Comparison of ENCODE assay signal across 13 mouse cellular contexts in genomic region chr1:80091350-80091749, GRCm38 (mm10).
A peak's percentile ranks its signal among the peaks of the same experiment; 100 is the strongest.
DNase-seq lines count a peak whose midpoint lies in the region; ATAC-seq and TF ChIP-seq lines count a peak whose summit lies in the region.
"Had no signal": no experiment of that assay in that cellular context is flagged by ENCODE, and none has a peak within 500 bp of the region (broad histone marks: within the 10 kb centered on the region; RNA-seq: fewer than 3 reads in every experiment).

No protein-coding gene starts in this region.

- DNase-seq in cerebellum, postnatal 10 days = peak; percentile 42 to 49
- no peak for DNase-seq in cerebellum, postnatal 4 days (ENCODE audit: low spot score in 2 of 2)
- peak; percentile 24 for DNase-seq in kidney, postnatal 0 days (ENCODE audit: low spot score)
- DNase-seq in kidney, adult 18-20 months = no peak
- peak; percentile 45 to 60 for DNase-seq in right cerebral cortex, postnatal 10 days (ENCODE audit: low spot score in 2 of 2)
- no peak for DNase-seq in right cerebral cortex, postnatal 25 days
- DNase-seq in testis, postnatal 14 days (ENCODE audit: low spot score) = no peak
- DNase-seq in spleen, adult 12 weeks (ENCODE audit: low spot score) = no peak
- DNase-seq: adrenal gland, postnatal 36 days; cerebellum, postnatal 36 days; layer of hippocampus, adult 9-11 months had no signal

- no peaks in the 10 kb centered on the region for H3K36me3 ChIP-seq in kidney, postnatal 0 days (ENCODE audit: insufficient read depth, low read length)
- H3K36me3 ChIP-seq: heart, embryonic 15.5 days had no signal

- H3K27ac ChIP-seq in kidney, postnatal 0 days = no peak overlapping the region
- H3K27ac ChIP-seq: heart, embryonic 15.5 days had no signal

- no peaks in the 10 kb centered on the region for H3K9me3 ChIP-seq in kidney, postnatal 0 days (replicated peaks; ENCODE audit: low read length)
- H3K9me3 ChIP-seq: heart, embryonic 15.5 days had no signal

- no peak overlapping the region for H3K4me2 ChIP-seq in kidney, postnatal 0 days (ENCODE audit: low read length)
- H3K4me2 ChIP-seq: heart, embryonic 15.5 days; liver, embryonic 11.5 days had no signal

- no peaks in the 10 kb centered on the region for H3K27me3 ChIP-seq in kidney, postnatal 0 days (ENCODE audit: insufficient read depth, low read length)
- H3K27me3 ChIP-seq: heart, embryonic 15.5 days had no signal

- no peaks in the 10 kb centered on the region for H3K4me1 ChIP-seq in kidney, postnatal 0 days (replicated peaks; ENCODE audit: insufficient read depth, low read length)
- H3K4me1 ChIP-seq: heart, embryonic 15.5 days had no signal

- no peak for ATAC-seq in kidney, postnatal 0 days (replicated peaks; ENCODE audit: low FRiP score, low read depth)

- H3K9ac ChIP-seq in kidney, postnatal 0 days (ENCODE audit: low read depth, low read length) = no peak overlapping the region
- H3K9ac ChIP-seq: heart, embryonic 15.5 days had no signal

- H3K4me3 ChIP-seq in kidney, postnatal 0 days (replicated peaks; ENCODE audit: low read depth, low read length) = no peak overlapping the region
- H3K4me3 ChIP-seq: heart, embryonic 15.5 days had no signal

- TF ChIP-seq CTCF in kidney, postnatal 0 days (IDR thresholded peaks at IDR 0.05; ENCODE audit: low read depth) = no peak

- 62% methylated on average over 8 of the region's 8 CpGs for WGBS in kidney, postnatal 0 days

Comparison
In these comparisons a context has a peak if more than half of its experiments do, and no peak if none do; other contexts are left out.
1. DNase-seq: peak in cerebellum, postnatal 10 days (2 of 2), kidney, postnatal 0 days (single experiment) and right cerebral cortex, postnatal 10 days (2 of 2); none in cerebellum, postnatal 4 days (0 of 2), kidney, adult 18-20 months (single experiment), right cerebral cortex, postnatal 25 days (single experiment), testis, postnatal 14 days (single experiment) and spleen, adult 12 weeks (single experiment).